Mouse (Mus musculus): ENCODE data around the gene Gm8126. TPM values are rescaled to one million over a fixed set of nuclear protein-coding genes. Genes with fewer than 3 reads are reported as not detected.
"Not testable (repeated sequence)": the region's sequence is repeated elsewhere in the genome, so short reads cannot be mapped to it uniquely, and the experiment has no call there.

Gene Gm8126
- polyA plus RNA-seq, 1 experiment from 2014 or later, result not detected

DNA sequence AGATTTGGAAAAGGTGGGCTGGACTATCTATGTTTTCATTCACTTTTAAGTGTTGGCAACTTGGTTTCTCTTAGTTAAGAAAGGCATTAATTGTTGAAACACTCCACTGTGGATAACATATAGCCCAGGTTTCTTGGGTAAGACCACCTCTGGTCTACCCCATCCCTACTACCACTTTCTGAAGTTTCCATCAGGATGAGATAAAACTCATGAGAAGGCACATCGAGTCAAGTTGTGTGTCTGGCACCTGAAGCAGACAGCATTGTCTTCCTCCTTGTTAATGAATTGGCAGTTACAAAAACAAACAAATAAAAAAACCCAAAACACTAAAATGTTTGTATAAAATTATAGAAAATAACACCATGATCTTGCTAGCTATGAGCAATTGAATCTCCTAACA, 17.3 kb downstream of the Gm8126 start:
- not testable (repeated sequence) for H3K4me2 ChIP-seq; H3K9ac ChIP-seq; DNase-seq; ATAC-seq (ENCODE audit: low read depth); H3K4me3 ChIP-seq (replicated peaks); H3K27ac ChIP-seq; H3K27me3 ChIP-seq; H3K9me3 ChIP-seq (replicated peaks); H3K36me3 ChIP-seq; H3K4me1 ChIP-seq (replicated peaks)
- WGBS (ENCODE audit: insufficient replicate concordance), result 56% methylated on average over 1 of the region's 1 CpGs

DNA sequence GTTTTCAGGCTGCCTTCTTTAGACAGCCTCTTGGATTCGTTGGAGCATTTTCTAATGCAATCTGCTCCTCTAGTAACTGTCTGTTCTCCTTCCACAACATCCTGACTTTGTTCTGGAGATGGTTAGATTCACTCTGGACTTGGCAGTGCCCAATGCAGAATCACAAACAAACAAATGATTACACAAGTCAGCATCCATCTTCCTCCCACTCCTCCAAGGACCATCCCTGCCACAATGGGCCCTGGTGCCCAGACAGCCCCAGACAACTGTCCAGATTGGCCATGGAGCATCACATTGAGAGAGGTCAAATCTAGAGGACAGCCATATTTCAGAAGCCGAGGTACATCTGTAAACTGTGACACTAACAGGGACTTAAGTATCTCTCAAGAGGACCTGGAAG, 19.0 kb downstream of the Gm8126 start:
- H3K4me2 ChIP-seq; H3K4me3 ChIP-seq (replicated peaks); H3K9ac ChIP-seq; H3K27ac ChIP-seq; H3K9me3 ChIP-seq (replicated peaks); H3K36me3 ChIP-seq; H3K4me1 ChIP-seq (replicated peaks); DNase-seq; ATAC-seq (ENCODE audit: low read depth); H3K27me3 ChIP-seq: not testable (repeated sequence)
- 40% methylated on average over 2 of the region's 2 CpGs for WGBS (ENCODE audit: insufficient replicate concordance)

DNA sequence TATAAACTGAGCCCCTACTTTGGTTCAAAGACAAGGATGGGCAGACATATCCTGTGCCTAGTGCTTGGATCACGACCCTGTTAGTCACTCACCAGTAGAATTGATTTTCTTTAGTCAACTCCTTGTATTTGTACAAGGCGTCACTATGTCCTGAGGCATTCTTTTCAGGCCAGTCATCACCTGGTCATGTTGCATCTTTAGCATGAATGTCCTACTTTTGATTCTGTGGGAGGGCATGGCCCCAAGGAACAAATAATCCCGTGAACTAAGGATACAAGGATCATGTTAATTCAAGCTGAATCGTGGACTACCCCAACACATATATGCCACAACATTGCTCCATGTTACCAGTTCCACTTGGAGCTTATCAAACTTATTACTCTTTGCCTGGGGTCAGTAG, 19.7 kb downstream of the Gm8126 start:
- not testable (repeated sequence) for ATAC-seq (ENCODE audit: low read depth); DNase-seq; H3K36me3 ChIP-seq; H3K4me3 ChIP-seq (replicated peaks); H3K9me3 ChIP-seq (replicated peaks); H3K27me3 ChIP-seq; H3K4me2 ChIP-seq; H3K27ac ChIP-seq; H3K4me1 ChIP-seq (replicated peaks); H3K9ac ChIP-seq
- WGBS (ENCODE audit: insufficient replicate concordance), result 38% methylated on average over 4 of the region's 4 CpGs

DNA sequence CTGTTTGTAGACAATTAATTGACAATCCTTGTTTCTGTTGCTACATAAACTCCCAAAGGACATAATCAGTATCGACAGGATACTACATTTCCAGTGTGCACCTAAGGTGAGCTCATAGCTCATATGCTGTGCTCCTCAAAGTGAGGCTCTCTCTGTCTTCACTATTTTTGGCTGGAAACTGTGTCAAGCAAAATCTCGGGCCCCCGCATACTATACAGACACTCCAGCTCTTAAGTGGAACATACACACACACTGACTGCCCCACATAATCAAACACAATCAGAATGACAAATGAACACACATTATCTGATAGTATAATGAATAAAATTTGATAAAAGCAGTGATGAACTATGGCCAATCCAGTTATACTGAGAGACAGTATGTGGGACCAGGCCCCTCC, 20.2 kb downstream of the Gm8126 start:
- H3K4me1 ChIP-seq (replicated peaks); H3K9me3 ChIP-seq (replicated peaks); ATAC-seq (ENCODE audit: low read depth); H3K9ac ChIP-seq; DNase-seq; H3K36me3 ChIP-seq; H3K4me2 ChIP-seq; H3K27me3 ChIP-seq; H3K4me3 ChIP-seq (replicated peaks); H3K27ac ChIP-seq: not testable (repeated sequence)
- WGBS (ENCODE audit: insufficient replicate concordance), result 66% methylated on average over 3 of the region's 3 CpGs

DNA sequence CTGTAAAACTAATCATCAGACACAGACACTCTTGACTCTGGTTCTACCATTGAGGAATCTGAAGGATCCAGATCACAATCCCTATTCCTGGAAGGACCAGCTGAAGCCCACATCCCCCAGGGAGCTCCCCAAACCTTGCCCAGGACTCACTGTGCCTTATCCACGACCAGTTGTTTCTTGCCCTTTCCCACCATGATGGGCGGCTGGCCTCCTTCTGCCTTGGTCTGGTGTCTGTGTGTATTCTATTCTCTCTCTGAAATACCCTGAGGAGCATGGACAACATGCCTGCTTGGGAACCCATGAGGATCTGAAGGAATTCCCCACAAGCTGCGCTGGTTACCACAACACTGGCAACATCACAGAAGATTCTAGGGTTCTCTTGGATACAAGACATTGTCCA, 35.1 kb downstream of the Gm8126 start, which contains the start of gene Gm8127:
TSS of gene Gm8127 (minus strand) at position 330 of the 400 bp plus-strand sequence.
- H3K27ac ChIP-seq; ATAC-seq (ENCODE audit: low read depth); H3K9ac ChIP-seq; H3K9me3 ChIP-seq (replicated peaks); H3K27me3 ChIP-seq; H3K4me3 ChIP-seq (replicated peaks); H3K4me1 ChIP-seq (replicated peaks); H3K36me3 ChIP-seq; H3K4me2 ChIP-seq; DNase-seq: not testable (repeated sequence)
- 50% methylated on average over 3 of the region's 3 CpGs for WGBS (ENCODE audit: insufficient replicate concordance)

Other genes starting within 250 kb of the Gm8126 start
- not detected in 2 replicates for gene Gm10376, start 243.0 kb upstream of the Gm8126 start, polyA plus RNA-seq (2015; fragmentation: Nextera tagmentation; extraction: Ambion mirVana)
- not detected in 2 replicates for gene Gm8094, start 182.0 kb upstream of the Gm8126 start, polyA plus RNA-seq (2015; fragmentation: Nextera tagmentation; extraction: Ambion mirVana)
- not detected in 2 replicates for gene Gm8104, start 158.0 kb upstream of the Gm8126 start, polyA plus RNA-seq (2015; fragmentation: Nextera tagmentation; extraction: Ambion mirVana)
- gene Gm7233, start 78.8 kb upstream of the Gm8126 start, polyA plus RNA-seq (2015; fragmentation: Nextera tagmentation; extraction: Ambion mirVana), result not detected in 2 replicates
- gene Gm8122, start 23.3 kb upstream of the Gm8126 start, polyA plus RNA-seq (2015; fragmentation: Nextera tagmentation; extraction: Ambion mirVana), result not detected in 2 replicates
- gene Gm9732, start 16.4 kb downstream of the Gm8126 start, polyA plus RNA-seq (2015; fragmentation: Nextera tagmentation; extraction: Ambion mirVana), result not detected in 2 replicates
- gene Gm8127, start 35.2 kb downstream of the Gm8126 start, polyA plus RNA-seq (2015; fragmentation: Nextera tagmentation; extraction: Ambion mirVana), result not detected in 2 replicates
- not detected in 2 replicates for gene 1700001F09Rik, start 89.2 kb downstream of the Gm8126 start, polyA plus RNA-seq (2015; fragmentation: Nextera tagmentation; extraction: Ambion mirVana)
- gene Gm8138, start 157.7 kb downstream of the Gm8126 start, polyA plus RNA-seq (2015; fragmentation: Nextera tagmentation; extraction: Ambion mirVana), result not detected in 2 replicates